Mouse (Mus musculus): ENCODE data around the gene Zap70.
"Not testable (repeated sequence)": the region's sequence is repeated elsewhere in the genome, so short reads cannot be mapped to it uniquely, and the experiment has no call there.

Zap70 gene

DNA sequence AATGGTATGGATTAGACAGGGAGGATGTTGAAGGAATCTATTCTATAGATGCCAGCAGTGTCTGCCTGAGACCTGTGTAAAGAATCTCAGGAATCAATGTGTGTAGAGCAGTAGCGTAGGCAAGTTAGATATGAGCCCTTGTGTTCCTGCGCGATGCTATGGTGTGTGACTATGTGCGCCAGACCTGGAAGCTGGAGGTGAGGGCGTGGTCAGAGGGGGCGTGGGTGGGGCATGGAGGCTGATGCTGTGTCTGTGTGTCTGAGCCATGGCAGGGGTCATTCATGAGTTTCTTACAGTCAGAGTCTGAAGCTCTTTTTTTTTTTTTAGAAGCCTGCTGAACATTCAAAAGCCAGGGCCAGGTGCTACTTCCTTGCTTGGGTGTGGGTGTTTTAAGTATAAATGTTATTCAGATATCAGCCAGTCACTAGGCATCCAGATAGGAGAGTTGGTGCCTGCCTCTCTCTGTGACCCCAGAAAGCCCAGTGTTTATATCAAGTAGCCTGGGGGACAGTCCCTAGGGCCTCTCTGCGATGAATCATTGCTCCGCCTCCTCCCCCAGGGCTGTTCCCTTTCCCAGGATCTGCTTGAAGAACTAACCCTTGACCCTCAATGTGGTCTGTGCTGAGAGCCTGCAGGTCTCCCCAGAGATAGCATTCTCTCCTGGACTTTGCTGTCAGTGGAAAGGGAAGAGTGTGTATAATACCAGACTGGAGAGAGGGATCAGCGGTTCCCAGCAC is 10.8 kb downstream of the Zap70 start:
- no peak for DNase-seq (ENCODE audit: extremely low spot score)

DNA sequence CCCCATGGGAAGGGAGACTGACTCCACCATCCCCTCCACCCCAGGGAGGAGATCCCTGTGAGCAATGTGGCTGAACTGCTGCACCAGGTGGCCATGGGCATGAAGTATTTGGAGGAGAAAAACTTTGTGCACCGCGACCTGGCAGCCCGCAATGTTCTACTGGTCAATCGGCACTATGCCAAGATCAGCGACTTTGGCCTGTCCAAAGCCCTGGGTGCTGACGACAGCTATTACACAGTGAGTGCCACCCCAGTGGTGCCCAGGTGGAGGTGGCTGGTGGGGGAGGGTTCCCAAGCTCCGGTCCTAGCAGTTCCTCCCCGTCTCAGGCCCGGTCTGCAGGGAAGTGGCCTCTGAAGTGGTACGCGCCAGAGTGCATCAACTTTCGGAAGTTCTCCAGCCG is 19.2 kb downstream of the Zap70 start:
- no peak for DNase-seq (ENCODE audit: extremely low spot score)

DNA sequence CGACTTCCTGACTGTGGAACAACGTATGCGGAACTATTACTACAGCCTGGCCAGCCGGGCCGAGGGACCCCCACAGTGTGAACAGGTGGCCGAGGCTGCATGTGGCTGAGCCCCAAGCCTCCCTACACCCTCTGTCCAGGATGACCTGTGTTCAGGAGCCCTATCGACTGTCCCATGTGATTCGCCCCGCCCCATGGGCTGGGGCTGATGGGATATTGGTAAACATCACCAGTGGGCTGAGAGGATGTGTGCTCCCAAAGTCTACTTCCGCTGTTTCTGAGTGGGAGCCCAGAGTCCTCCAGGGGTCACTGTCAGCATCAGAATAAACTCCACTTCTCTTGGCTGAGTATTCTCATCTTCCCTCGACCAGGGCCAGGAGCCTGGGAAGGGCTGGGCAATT is 20.9 kb downstream of the Zap70 start:
- DNase-seq (ENCODE audit: extremely low spot score) = no peak

DNA sequence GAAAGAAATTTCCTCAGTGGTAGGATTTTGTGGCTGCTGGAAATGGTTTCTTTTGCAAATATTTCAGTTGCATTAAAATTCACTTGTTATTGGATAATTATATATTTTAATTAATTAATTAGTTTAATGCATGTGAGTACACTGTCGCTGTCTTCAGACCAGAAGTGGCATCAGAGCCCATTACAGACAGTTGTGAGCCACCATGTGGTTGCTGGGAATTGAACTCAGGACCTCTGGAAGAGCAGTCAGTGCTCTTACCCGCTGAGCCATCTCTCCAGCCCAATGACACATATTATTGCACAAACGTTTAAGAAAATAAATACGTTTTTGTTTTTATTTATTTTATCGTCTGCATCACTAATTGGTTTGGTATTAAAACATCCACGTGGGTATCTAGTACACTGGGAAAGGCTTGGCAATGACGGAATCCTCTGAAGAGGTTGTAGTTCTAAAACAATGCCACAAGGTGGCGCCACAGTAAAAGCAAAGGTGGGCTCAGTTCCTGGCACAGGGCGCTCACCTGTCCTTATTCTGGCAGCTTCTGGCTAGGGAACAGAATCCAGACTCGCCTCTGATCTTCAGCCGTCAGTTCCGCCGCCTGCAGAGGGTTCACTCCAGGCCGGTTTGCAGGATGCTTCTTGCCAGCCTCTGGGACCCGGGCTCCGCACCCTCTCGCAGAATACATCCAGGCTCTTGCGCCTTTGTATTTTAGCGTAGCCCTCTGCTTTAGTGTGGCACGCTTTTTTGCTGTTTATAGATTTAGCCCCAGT is 23.0 kb downstream of the Zap70 start:
- peak; percentile 84 for DNase-seq (ENCODE audit: extremely low spot score)

DNA sequence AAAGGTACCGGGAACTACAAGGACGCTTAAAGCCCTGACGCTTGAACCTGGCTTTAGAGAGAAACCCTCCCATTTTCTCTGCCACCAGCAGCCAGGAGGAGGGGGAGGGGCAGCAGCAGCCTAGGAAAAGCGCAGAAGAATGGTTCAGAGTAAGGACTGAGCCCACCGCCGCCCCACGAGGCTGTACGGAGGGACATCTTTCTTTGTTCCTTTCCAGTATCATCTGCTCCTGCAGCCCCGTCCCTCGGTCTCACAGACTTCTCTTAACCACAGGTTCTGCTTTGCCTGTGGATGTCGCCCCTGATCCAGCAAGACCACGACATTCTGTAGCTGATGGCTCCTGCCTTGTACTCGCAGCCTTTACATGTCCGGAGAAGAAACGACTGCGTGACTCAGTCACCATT is 23.6 kb downstream of the Zap70 start:
- DNase-seq (ENCODE audit: extremely low spot score) = peak; percentile 43

DNA sequence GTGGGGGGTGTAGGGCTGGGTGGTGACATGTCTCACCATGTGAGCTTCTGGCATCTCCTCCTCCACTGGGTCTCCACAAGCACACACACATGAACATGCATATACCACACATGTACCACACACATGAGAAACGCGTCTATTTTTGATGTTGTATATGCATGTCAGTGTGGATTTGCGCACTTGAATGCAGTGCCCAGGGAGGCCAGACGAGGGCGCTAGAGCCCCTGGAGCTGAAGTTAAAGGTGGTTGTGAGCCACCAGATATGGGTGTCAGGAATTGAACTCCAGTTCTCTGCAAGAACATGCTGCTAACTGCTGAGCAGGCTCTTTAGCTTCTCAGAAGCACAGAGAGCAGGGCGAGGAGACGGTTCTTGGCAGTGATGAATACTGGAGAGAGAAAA is 24.8 kb downstream of the Zap70 start:
- DNase-seq (ENCODE audit: extremely low spot score) = peak; percentile 14

DNA sequence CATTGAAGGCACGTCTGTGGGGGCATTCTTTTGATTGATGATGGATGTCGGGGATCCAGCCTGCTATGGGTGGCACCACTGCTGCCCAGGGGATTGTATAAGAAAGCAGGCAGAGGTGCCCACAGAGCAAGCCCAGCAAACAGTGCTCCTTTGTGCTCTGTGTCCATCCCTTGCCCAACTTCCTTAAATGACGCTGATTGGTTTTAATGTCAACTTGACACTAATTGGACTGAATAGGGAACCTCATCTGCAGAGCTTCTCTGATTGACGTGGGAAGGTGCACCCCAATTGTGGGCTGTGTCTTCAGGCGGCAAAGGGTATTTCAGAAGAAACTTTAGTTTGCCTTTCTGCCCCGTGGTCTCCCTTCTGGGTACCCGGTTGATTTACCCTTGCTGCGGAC is 27.8 kb downstream of the Zap70 start:
- no peak for DNase-seq (ENCODE audit: extremely low spot score)

DNA sequence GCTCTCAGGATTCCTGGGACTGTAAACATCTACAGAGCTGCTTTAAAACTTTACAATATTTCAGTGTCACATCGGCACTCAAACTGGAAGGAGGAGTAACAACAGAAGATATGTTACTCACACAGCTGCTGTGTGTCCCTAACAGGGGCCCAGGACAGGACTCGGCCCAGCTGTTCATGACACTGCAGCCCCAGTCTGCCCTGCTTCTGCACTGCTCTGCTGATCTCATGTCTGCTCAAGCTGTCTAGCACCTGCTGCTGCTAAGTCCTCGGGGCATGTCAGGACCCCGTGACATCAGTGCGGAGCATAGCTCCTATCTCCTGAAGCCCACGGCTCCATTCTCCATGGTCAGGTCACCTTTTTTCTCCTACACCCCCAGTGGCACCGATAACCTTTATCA is 35.1 kb downstream of the Zap70 start:
- DNase-seq (ENCODE audit: extremely low spot score) = no peak

DNA sequence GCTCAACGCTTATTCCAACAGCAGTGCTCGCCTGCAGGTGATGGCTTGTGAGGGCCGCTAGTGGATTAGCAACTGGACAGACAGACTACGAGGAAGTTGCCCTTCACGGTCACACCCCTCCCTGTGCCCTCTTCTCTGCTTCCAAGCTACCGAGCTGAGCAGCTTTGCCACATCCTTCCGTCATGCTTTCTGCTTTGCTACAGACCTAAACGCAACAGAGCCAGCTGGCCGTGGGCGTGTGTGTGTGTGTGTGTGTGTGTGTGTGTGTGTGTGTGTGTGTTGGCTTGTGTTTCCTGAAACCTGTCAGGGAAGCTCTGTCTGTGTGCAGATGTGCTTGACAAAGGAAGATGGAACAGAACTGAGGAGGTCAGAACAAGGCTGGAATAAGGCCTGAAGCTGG is 35.9 kb downstream of the Zap70 start:
- no peak for DNase-seq (ENCODE audit: extremely low spot score)

DNA sequence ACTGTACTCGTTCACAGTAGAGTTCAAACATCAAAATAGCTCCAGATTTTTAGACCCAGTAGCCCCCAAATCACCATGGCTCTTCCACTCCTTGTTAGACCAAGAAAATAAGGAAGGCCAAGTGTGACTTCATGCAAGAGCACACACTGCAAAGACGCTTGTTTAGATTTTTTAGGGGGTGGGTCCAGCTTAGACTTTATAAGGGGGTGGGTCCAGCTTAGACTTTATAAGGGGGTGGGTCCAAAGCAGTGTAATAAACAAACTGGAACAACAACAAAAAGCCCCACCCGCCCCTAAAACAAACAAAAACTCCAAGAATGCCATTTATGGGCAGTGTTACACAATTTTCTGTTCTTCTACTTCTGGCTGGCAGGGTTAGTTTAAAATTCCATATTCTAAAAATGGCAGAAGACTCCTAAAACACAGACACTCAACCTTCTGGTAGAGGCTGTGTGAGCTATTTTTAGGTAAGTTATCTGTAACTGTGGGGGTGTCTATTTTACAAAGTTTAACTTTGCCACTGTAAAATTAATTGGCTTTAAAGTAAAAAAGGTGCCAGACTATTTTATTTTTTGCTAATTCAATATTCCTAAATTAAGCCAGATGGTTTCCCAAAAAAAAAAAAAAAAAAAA is 38.9 kb downstream of the Zap70 start:
- DNase-seq (ENCODE audit: extremely low spot score) = no peak

DNA sequence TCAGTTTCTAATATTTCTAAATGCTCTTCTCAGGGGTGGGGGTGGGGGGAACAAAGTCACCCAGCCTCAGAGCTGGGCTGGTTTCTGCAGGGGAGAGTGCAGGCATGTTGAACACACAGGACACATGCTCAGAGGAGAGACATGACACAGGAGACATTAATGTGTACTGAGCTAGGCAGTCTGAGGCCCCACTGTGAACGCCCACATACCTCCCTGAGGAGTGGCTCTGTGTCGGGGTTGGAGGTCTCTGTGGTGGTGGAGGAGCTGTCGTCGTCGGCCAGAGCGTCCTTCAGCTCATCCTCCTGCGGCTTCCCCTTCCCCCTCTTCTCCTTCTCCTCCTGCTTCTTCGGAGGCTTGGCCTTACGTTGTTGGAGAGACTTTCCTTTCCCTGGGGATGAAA is 42.7 kb downstream of the Zap70 start:
- no peak for DNase-seq (ENCODE audit: extremely low spot score)

DNA sequence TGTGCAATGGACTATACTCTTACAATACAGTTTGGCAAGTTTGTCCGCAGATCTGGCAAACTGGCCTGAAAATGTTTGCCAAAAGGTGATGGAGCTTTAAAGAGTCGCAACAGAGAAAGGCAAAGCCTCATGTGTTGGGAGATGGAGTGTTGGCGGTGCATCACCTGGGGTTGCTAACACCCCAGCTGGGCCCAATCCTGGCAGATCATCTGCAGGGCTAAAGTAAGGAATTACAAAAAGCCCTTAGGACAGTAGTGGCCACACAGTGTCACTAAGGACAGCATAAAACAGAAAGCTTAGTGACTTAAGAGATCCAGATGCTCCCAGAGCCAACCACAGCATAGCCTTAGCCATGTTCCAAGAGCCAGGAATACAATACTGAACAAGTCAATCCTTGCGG is 43.2 kb downstream of the Zap70 start:
- DNase-seq (ENCODE audit: extremely low spot score) = no peak

DNA sequence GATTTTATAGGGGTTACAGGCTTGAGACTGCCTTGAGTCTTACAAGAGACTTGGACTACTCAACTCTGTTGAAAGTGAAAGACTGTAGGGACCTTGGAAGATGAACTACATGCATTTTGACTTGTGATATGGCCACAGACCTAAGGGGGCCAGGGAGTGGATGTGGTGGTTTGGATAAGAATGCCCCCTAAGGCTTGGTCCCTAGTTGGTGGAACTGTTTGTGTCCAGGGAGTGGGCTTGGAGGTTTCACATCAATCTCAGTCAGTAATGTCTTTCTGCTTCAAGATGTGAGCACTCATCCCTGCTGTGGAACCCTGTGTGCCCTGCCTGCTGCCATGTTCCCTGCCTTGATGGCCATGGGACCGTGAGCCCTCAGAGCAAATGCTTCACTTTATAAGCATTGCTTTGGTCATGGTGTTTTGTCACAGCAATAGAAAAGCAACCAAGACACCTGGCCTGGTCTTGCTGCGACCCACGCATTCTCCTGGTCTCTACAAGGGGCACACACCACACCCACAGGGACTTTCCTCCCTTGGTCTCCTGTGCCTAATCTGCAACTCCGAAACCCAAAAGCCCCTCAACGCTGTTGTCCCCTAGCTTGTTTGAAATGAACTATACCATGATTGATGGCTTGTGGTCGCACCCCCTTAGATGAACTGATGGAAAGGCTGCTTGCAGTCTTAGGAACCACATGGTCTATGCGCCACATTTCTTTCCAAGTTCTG is 44.7 kb downstream of the Zap70 start:
- DNase-seq (ENCODE audit: extremely low spot score) = no peak

DNA sequence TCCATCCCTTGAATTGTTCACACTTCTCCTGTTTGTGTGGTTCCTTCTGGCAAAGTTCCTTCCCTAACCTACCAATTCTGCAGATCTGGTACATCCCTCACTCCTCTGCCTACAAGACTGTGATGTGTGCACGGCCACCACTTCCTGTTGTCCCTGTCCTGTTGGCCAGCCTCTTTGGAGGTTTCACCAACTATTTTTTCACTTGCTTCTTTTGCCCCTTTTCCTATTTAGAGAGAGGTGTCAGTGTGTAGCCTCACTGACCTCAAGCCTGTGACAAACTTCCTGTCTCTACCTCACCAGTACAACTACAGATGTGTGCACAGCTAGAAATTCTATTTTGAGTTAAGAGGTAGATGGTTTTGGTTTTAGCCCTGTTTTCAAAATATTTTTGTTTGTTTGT is 45.5 kb downstream of the Zap70 start:
- DNase-seq (ENCODE audit: extremely low spot score) = no peak

DNA sequence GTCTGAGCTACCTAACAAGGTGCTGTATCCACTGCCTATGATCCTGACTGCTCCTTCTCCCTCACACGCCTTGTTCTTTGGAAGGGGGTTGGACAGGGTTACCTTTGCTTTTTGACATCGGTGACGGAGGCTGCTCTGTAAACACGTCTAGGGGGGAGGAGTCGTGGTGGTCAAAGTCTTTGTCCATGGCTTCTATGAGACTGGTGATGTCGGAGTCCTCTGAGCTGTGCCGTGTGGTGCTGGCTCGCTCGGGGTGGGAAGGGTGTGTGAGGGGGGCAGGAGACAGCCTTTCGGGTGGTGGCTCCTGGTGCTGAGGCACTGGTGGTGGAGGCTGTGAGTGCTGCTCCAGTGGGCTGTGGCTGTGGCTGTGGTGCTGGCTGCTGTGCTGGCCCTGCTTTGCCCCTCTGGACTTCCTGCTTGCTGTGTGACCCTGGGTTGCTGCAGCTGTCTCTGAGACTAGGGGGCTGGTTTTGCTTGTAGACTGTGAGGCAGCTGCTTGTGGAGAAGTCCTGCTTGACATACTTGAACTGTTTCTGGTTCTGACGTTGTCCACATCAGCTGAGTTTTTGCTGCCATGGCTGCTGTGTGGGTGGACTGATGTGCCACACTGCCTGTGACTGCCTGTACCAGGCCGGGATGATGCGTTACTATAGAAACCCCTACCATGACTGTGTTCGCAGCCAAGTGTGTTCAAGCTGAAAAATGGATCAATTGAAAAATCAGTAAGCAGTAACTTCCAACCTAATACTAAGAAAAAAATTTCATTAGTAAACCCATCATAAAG is 46.4 kb downstream of the Zap70 start:
- DNase-seq (ENCODE audit: extremely low spot score) = no peak

DNA sequence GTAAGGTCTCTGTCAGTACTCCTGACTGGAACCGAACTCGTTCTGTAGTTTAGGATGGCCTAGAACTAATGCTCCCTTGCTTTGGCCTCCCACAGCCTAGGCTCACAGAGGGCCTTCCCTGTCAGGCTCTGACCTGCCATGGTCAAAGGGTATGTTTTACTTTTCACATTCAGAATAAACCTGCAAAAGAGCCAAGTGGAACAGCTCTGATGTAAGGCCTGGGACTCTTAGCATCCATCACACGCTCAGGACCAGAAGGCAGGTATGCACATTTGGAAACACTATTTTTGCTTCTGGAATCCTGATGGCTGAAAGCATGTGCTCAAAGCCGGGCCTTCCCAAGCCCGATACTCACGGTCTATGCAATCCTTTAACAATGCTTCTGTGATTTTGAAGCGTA is 50.2 kb downstream of the Zap70 start:
- DNase-seq (ENCODE audit: extremely low spot score) = no peak

DNA sequence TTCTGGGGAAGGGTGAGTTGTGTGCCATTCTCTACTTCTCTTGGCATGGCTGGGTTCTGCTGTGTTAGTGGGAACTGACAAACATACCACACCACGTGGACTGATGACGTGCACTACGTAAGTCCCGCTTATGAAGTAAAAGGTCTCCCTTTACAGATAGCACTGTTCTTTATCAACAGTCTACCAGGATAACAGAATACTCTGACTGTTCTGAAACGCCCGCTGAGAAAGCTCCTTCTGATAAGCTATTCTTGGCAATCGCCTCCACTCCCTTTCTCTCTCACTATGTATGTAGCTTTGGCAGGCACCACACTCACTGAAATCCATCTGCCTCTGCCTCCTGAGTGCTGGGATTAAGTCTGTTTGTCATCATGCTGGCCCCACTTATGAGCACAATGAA is 51.8 kb downstream of the Zap70 start:
- no peak for DNase-seq (ENCODE audit: extremely low spot score)

DNA sequence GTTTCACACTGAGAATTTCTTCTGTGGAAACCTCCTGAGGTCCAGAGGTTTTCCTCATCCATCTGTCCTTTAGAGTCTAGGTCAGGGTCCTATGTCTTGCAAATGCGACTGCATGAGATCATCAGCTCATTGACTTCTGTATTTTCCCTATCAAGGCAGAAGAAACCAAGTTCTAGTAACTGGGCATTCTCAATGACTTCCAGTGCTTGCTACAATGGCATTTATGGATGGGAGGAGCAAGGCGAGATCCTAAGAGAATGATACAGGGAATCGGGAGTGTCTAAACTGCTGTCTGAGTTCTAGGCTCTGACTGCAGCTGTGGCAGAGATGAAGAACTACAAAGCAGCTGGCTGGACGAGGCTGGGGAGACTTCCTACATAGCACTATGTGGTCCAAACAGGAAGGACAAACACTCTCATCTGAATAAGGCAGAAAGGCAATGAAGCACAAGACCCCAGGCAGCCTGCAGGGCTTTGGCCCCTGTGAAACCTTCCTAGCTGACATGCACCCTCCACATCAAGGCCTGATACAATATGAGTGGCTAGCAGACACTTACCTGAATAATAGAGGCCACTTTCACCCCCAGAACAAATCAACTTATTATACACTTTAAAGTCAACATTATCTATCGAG is 52.8 kb downstream of the Zap70 start:
- no peak for DNase-seq (ENCODE audit: extremely low spot score)

DNA sequence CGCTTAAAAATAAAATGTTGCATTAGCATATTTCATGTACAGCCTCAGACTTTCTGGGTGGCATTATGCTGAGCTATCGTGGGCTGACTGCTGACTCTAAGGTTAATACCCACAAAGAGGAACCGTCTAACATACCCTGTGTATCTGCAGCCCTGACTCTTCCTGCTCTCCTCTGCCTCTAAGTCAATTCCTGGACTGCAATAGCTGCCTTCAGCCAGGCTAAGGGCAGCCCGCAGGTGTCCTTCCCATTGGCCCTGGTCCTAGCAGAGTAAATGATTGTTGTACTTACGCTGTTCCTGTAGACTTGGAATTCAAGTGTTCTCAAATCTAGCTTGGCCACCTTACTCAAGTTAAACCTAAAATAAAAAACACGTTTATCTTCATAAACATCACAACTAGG is 53.6 kb downstream of the Zap70 start:
- DNase-seq (ENCODE audit: extremely low spot score) = no peak

DNA sequence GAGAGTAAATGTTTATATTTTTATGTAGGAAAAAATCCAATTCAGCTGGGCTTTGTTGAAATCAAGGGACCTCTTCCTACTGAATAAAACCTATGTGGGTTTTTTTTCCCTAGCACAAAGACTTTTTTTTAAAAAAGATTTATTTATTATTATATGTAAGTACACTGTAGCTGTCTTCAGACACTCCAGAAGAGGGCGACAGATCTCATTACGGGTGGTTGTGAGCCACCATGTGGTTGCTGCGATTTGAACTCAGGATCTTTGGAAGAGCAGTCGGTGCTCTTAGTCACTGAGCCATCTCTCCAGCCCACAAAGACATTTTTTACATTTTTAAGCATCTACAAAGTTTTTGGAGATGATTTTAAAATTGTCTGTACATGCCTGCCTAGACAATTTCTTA is 60.3 kb downstream of the Zap70 start:
- not testable (repeated sequence) for DNase-seq (ENCODE audit: extremely low spot score)

DNA sequence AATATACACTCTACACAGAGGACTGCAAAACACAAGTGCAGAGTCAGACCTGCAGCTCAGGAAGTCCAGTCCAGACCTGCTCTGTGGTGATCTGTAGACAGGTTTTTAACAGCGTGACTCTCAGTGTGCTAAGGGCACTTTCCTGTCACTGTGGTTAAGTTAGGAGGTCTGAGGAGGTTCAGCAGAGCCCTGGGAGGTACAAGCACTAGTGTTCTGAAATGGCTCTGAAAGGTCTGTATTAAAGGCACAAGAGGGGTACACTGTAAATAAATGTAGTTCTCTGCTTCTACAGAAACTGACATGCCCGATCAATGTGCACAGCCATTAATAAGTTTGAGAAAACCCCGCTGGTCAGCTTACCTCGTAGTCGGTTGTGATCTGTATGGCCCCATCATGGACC is 62.8 kb downstream of the Zap70 start:
- no peak for DNase-seq (ENCODE audit: extremely low spot score)

Data from embryo, embryonic 9.5 days (tissue).